Mouse (Mus musculus): ENCODE measurements around the gene Saa1.
"Not testable (repeated sequence)": the region's sequence is repeated elsewhere in the genome, so short reads cannot be mapped to it uniquely, and the experiment has no call there.

DNA sequence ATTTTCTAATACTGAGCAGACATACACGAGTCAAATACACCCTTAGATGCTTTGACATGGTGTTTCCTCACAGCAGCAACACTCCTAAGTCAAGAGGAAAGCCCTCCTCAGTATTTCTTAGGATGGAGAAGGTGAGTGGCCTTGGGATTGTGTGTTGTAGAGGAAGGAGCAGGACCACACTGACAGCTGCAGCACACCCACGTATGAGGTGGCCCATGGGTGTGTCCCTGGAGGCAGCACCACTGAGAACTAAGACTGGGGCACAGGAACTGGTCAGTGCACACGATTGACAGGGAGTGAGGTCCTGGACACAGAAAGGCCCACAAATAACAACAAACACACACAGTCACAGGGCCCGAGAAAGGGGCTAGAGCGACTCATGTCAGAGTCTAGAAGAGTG, 2.7 kb downstream of the Saa1 start:
- not testable (repeated sequence) for TF ChIP-seq FLI1 (IDR thresholded peaks at IDR 0.05; ENCODE audit: low read length); GATA1 (IDR thresholded peaks at IDR 0.05; ENCODE audit: borderline replicate concordance, low read length)
